18 mouse cellular contexts compared by ENCODE assay signal in genomic region chr11:117559839-117560238, GRCm38 (mm10).
DNase-seq lines count a peak whose midpoint lies in the region; TF ChIP-seq lines count a peak whose summit lies in the region.
"Had no signal": no experiment of that assay in that cellular context is flagged by ENCODE, and none has a peak within 500 bp of the region (broad histone marks: within the 10 kb centered on the region; RNA-seq: fewer than 3 reads in every experiment).

No protein-coding gene starts in this region.

- no peak for DNase-seq in gastrocnemius, adult 2 months
- DNase-seq in gastrocnemius, postnatal 4 days (ENCODE audit: low spot score in 2 of 2) = no peak
- DNase-seq in left cerebral cortex, adult 2 months (ENCODE audit: extremely low spot score in 1 of 2, low spot score in 2 of 2) = no peak
- no peak for DNase-seq in left cerebral cortex, postnatal 14 days (ENCODE audit: low spot score in 2 of 2)
- peak; percentile 55 for DNase-seq in telencephalon, adult 2 months (ENCODE audit: low read depth, low spot score)
- no peak for DNase-seq in urinary bladder, adult 18-20 months (ENCODE audit: low spot score in 2 of 2)
- DNase-seq: adrenal gland, adult 8-10 months; adrenal gland, postnatal 25 days; cerebellum, adult 18-20 months; cerebellum, adult 9-10 months; cerebellum, postnatal 14 days; gastrocnemius, postnatal 25 days; heart, postnatal 36 days had no signal

- intact Hi-C loops in gastrocnemius, adult 2 months (cut with DNase I) = no loop called here
- intact Hi-C loops in left cerebral cortex, adult 2 months (cut with DNase I) = no loop called here
- intact Hi-C loops in left cerebral cortex, postnatal 14 days (cut with DNase I) = no loop called here

- H3K4me3 ChIP-seq in gastrocnemius, adult 2 months = no peak overlapping the region
- H3K4me3 ChIP-seq in left cerebral cortex, adult 2 months = no peak overlapping the region
- H3K4me3 ChIP-seq: forebrain, embryonic 10.5 days; forebrain, embryonic 13.5 days; hindbrain, embryonic 10.5 days; hindbrain, embryonic 13.5 days; intestine, embryonic 15.5 days had no signal

- no peak for TF ChIP-seq CTCF in gastrocnemius, adult 2 months (IDR thresholded peaks at IDR 0.05)
- TF ChIP-seq CTCF in left cerebral cortex, adult 2 months (IDR thresholded peaks at IDR 0.05) = no peak

- peak overlapping the region; percentile 94 for H3K27ac ChIP-seq in gastrocnemius, adult 2 months
- peak overlapping the region; percentile 50 for H3K27ac ChIP-seq in left cerebral cortex, adult 2 months
- H3K27ac ChIP-seq: forebrain, embryonic 10.5 days; forebrain, embryonic 13.5 days; hindbrain, embryonic 10.5 days; hindbrain, embryonic 13.5 days; intestine, embryonic 15.5 days had no signal
